Mouse (Mus musculus): ENCODE measurements around the gene Zfp105. TPM values are rescaled to one million over a fixed set of nuclear protein-coding genes. Genes with fewer than 3 reads are reported as not detected.

The Zfp105 gene
- polyA plus RNA-seq, 1 experiment from 2014 or later, result 12.6 TPM

DNA sequence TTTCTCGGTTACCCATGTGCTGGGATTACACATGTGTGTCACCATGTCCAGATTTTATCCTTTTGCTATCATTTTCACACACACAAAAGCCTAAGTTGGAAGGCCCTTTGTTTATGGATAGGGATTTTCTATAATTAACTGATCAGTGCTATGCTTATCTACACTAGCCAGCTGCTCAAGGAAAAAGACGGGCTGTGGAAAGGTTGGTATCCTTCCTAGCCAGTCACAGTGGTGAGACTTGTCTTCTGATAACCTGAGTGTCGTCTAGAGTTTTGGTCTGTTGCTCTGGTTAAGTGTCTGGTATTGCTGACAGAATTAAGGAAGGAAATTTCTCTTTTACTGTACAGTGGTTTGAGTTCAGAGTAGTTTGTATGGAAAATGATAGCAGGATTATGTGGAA lies 6.0 kb downstream of the Zfp105 start:
- Histone ChIP-seq H3K27ac (ENCODE audit: low read length) (no peak overlapping the region), H3K4me2 (ENCODE audit: low read depth, low read length) (no peak overlapping the region), H3K9me3 (replicated peaks; ENCODE audit: control insufficient read depth, low read length) (0 out of 2 replicates have a peak, but pooled peaks cover 3% of the 10 kb centered on the region), H3K27me3 (ENCODE audit: control insufficient read depth, insufficient read depth, low read length) (no peaks in the 10 kb centered on the region), H3K36me3 (ENCODE audit: control insufficient read depth, insufficient read depth, low read length) (peaks cover 55% of the 10 kb centered on the region), H3K9ac (ENCODE audit: low read length) (no peak overlapping the region), H3K4me1 (ENCODE audit: control insufficient read depth, insufficient read depth, low read length) (no peaks in the 10 kb centered on the region), H3K4me3 (replicated peaks; ENCODE audit: low read length) (no peak overlapping the region)
- ATAC-seq (ENCODE audit: insufficient read depth, low FRiP score), result no peak
- WGBS, result 93% methylated on average over 3 of the region's 3 CpGs

- peak within 1 kb of the TSS; percentile 86 for H3K9ac ChIP-seq (ENCODE audit: low read length)
- H3K9me3 ChIP-seq (replicated peaks; ENCODE audit: control insufficient read depth, low read length), result no peaks in the 10 kb centered on the region
- peak within 1 kb of the TSS; percentile 69 for H3K4me3 ChIP-seq (replicated peaks; ENCODE audit: low read length)
- no peaks in the 10 kb centered on the region for H3K36me3 ChIP-seq (ENCODE audit: control insufficient read depth, insufficient read depth, low read length)
- H3K27ac ChIP-seq (ENCODE audit: low read length), result peak within 1 kb of the TSS; percentile 72
- under 1% methylated on average over 64 of the region's 64 CpGs for WGBS
- no peaks in the 10 kb centered on the region for H3K27me3 ChIP-seq (ENCODE audit: control insufficient read depth, insufficient read depth, low read length)
- H3K4me1 ChIP-seq (ENCODE audit: control insufficient read depth, insufficient read depth, low read length), result peaks cover 6% of the 10 kb centered on the region
- peak; percentile 98 for ATAC-seq (ENCODE audit: insufficient read depth, low FRiP score)
- H3K4me2 ChIP-seq (ENCODE audit: low read depth, low read length), result peak within 1 kb of the TSS; percentile 75
Measured at GRCm38 (mm10) chr9:122950643-122951475, 28.0 kb downstream of the Zfp105 start, which contains the start of the genes 1110059G10Rik and Kif15. Gene 1110059G10Rik, minus strand, starts transcription at chr9:122951000. Gene Kif15, plus strand, starts transcription at chr9:122951046.

Other genes with a start within 250 kb of the Zfp105 start
- 0.04 TPM in 1 of 2 replicates, not detected in the other for gene Topaz1, start 175.7 kb upstream of the Zfp105 start, polyA plus RNA-seq (2015; fragmentation: Nextera tagmentation; extraction: Ambion mirVana)
- gene Tcaim, start 117.5 kb upstream of the Zfp105 start, polyA plus RNA-seq (2015; fragmentation: Nextera tagmentation; extraction: Ambion mirVana), result 6.0 and 7.0 TPM in 2 replicates
- gene Gm35549, start 79.0 kb upstream of the Zfp105 start, polyA plus RNA-seq (2015; fragmentation: Nextera tagmentation; extraction: Ambion mirVana), result 0.77 TPM in 1 of 2 replicates, not detected in the other
- gene Zfp445, start 57.1 kb upstream of the Zfp105 start, polyA plus RNA-seq (2015; fragmentation: Nextera tagmentation; extraction: Ambion mirVana), result 70.9 and 79.6 TPM in 2 replicates
- 4.8 and 4.9 TPM in 2 replicates for gene Zkscan7, start 37.4 kb upstream of the Zfp105 start, polyA plus RNA-seq (2015; fragmentation: Nextera tagmentation; extraction: Ambion mirVana)
- gene 1110059G10Rik, start 27.9 kb downstream of the Zfp105 start, polyA plus RNA-seq (2015; fragmentation: Nextera tagmentation; extraction: Ambion mirVana), result 27.4 and 32.7 TPM in 2 replicates
- gene Kif15, start 28.0 kb downstream of the Zfp105 start, polyA plus RNA-seq (2015; fragmentation: Nextera tagmentation; extraction: Ambion mirVana), result 32.0 and 36.2 TPM in 2 replicates
- gene Tmem42, start 98.3 kb downstream of the Zfp105 start, polyA plus RNA-seq (2015; fragmentation: Nextera tagmentation; extraction: Ambion mirVana), result 18.7 and 20.7 TPM in 2 replicates
- gene Tgm4, start 111.7 kb downstream of the Zfp105 start, polyA plus RNA-seq (2015; fragmentation: Nextera tagmentation; extraction: Ambion mirVana), result 0.48 and 0.50 TPM in 2 replicates
- gene Zdhhc3, start 190.1 kb downstream of the Zfp105 start, polyA plus RNA-seq (2015; fragmentation: Nextera tagmentation; extraction: Ambion mirVana), result 73.4 and 78.5 TPM in 2 replicates
- 112 and 125 TPM in 2 replicates for gene Exosc7, start 190.1 kb downstream of the Zfp105 start, polyA plus RNA-seq (2015; fragmentation: Nextera tagmentation; extraction: Ambion mirVana)
- gene Clec3b, start 227.9 kb downstream of the Zfp105 start, polyA plus RNA-seq (2015; fragmentation: Nextera tagmentation; extraction: Ambion mirVana), result 1.8 and 2.5 TPM in 2 replicates

Data from stomach, embryonic 16.5 days (tissue).